Mouse (Mus musculus) left cerebral cortex, postnatal 14 days (tissue): Measurements from ENCODE around the gene CN725425. TPM values are rescaled to one million over a fixed set of nuclear protein-coding genes. Genes with fewer than 3 reads are reported as not detected.

Experiments used
- DNase-seq, 2 experiments: peaks; one replicate each; pipeline ENCODE4 v3.0.0; 2021 to 2022; ENCODE audit warnings: low spot score in 2 of 2, mixed read lengths in 1 of 2
- intact Hi-C: fragments of 180-260 bp; cut with DNase I; formaldehyde crosslinking; loops from one replicate; pipeline ENCODE4 v1.15.1; 2025
- total RNA-seq, 2 experiments: library from RNA; stranded (reverse); gene quantifications; 2 replicates each; pipeline ENCODE4 v1.2.3; 2021

CN725425 gene
- total RNA-seq, 2 experiments from 2014 or later, result 0.18 TPM; not detected in 1

DNA sequence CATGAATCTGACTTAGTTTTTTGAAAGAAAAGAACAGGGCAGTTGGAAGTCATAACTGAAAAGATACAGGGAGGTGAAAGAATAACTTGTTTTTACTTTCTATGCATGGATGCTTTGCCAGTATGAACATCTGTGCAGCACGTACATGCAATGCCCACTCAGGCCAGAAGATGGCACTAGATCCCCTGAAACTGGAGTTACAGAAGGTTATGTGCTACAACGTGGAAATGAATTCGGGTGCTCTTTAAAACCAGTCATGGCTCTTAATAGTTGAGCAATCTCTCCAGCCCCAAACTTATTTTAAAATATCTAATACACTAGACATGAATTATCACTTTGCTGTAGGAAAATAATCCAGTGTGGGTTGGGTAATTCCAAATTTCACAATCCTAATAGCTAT is 102.1 kb downstream of the CN725425 start:
- peak; percentile 94 for DNase-seq
- intact Hi-C loops, result loop anchor here (5.0 to 10.0 kb wide), 3 partner anchors 137 to 453 kb away; partner anchors contain the start of gene Slc2a13

DNA sequence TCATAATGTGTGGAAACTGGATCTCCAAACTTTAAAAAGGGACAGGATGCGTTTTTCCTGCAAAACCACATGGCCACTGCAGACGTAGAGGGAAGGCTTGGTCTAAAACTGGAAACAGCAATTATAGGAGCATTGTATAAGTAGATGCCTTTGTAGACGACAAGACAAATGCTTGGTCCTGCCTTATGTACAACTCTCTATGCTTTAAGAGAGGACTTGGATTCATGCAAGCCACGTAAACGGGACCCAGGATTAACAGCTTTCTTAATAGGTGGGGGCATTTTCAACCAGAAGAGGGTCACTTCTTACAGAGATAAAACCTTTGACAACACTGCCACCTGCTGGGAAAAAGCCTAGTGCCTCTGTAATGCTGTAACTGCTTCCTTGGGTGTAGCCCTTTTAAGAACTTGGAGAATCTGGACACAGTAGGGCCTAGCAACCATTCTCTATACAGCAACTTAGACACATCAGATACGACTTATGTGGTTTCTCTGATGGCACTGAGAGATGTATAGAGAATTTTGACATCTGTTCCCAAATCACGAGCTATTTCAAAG is 105.1 kb downstream of the CN725425 start:
- DNase-seq, result peak; percentile 64 to 68
- intact Hi-C loops, result loop anchor here (5.0 to 10.0 kb wide), 3 partner anchors 140 to 450 kb away; partner anchors contain the start of gene Slc2a13

Other genes with a start within 250 kb of the CN725425 start
- 10 to 100 TPM; 89.1 to 91.8 TPM for gene Kif21a, start 149.5 kb upstream of the CN725425 start, total RNA-seq
- 10 to 100 TPM; 33.4 to 38.9 TPM for gene Abcd2, start 7.7 kb upstream of the CN725425 start, total RNA-seq